Mouse (Mus musculus): ENCODE results near the gene Rem2. TPM values are rescaled to one million over a fixed set of nuclear protein-coding genes. Genes with fewer than 3 reads are reported as not detected.

Gene Rem2
- polyA plus RNA-seq, 1 experiment from 2014 or later: 0.47 TPM

DNA sequence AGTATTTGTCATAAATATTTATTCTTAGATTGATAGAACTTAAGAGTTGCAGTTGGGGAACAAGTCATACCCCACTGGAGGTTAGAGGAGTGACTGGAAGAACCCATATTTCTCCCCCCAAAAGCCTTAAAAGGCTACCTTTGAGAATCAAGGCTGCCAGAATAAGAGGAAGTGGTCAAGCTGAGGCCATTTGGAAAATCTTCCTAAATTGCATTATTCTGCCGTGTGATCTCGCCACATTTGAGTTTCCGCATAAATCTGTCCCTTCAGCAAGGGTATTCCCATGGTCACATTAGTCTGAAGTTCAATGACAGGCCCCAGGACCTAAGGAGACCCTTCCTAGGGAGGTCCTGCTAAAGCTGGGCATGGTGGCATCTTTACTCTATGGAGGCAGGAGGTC lies 33.4 kb upstream of the Rem2 start:
- Histone ChIP-seq H3K36me3 (ENCODE audit: control insufficient read depth, insufficient read depth, low read length) (peaks cover 24% of the 10 kb centered on the region), H3K4me1 (replicated peaks; ENCODE audit: control insufficient read depth, insufficient read depth) (no peaks in the 10 kb centered on the region), H3K4me2 (replicated peaks; ENCODE audit: low read depth) (no peak overlapping the region), H3K4me3 (ENCODE audit: low read depth, low read length) (no peak overlapping the region), H3K27ac (replicated peaks) (peak overlapping the region; percentile 88), H3K27me3 (ENCODE audit: control insufficient read depth, insufficient read depth, low read length) (no peaks in the 10 kb centered on the region), H3K9me3 (ENCODE audit: control insufficient read depth, low read length) (no peaks in the 10 kb centered on the region), H3K9ac (ENCODE audit: low read length) (0 out of 2 replicates have a peak overlapping the region, but pooled peaks have one; percentile 8)
- DNase-seq (ENCODE audit: low spot score) (no peak), ATAC-seq (ENCODE audit: low FRiP score, low TSS enrichment) (no peak)
- WGBS: 69% methylated on average over 3 of the region's 3 CpGs
- no peak for TF ChIP-seq CTCF (IDR thresholded peaks at IDR 0.05; ENCODE audit: low read depth)
- TF ChIP-seq EP300 (optimal IDR thresholded peaks at IDR 0.05): no peak

DNA sequence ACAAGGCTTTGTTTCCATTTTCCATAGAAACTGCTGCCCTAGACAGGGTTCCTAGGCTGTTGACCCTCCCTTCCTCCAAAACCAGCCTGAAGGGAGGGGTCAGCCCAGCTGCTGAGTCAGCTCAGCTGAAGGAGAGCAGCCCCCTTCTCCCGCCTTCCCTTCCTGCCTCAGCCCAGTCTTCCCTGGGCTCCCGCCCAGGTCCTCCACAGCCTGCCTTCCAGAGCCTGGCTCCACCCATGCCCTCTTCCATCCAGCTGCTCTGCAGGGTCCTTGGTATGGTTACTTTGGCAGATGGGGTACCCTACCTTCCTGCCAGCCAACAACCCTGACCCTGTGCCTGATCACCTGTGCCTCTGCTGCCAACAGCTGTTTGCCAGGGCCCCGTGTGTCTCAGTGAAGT lies 32.7 kb upstream of the Rem2 start:
- WGBS: 42% methylated on average over 1 of the region's 3 CpGs
- peaks cover 22% of the 10 kb centered on the region for H3K36me3 ChIP-seq (ENCODE audit: control insufficient read depth, insufficient read depth, low read length)
- no peaks in the 10 kb centered on the region for H3K4me1 ChIP-seq (replicated peaks; ENCODE audit: control insufficient read depth, insufficient read depth)
- 0 out of 2 replicates have a peak overlapping the region, but pooled peaks have one; percentile 17 for H3K4me2 ChIP-seq (replicated peaks; ENCODE audit: low read depth)
- no peaks in the 10 kb centered on the region for H3K27me3 ChIP-seq (ENCODE audit: control insufficient read depth, insufficient read depth, low read length)
- H3K9ac ChIP-seq (ENCODE audit: low read length): no peak overlapping the region
- ATAC-seq (ENCODE audit: low FRiP score, low TSS enrichment): peak; percentile 79; the same call in 1 of the 2 replicates
- peak overlapping the region; percentile 88 for H3K27ac ChIP-seq (replicated peaks)
- peak; percentile 43 for DNase-seq (ENCODE audit: low spot score)
- H3K9me3 ChIP-seq (ENCODE audit: control insufficient read depth, low read length): no peaks in the 10 kb centered on the region
- peak; percentile 59 for TF ChIP-seq EP300 (optimal IDR thresholded peaks at IDR 0.05)
- no peak for TF ChIP-seq CTCF (IDR thresholded peaks at IDR 0.05; ENCODE audit: low read depth)
- H3K4me3 ChIP-seq (ENCODE audit: low read depth, low read length): no peak overlapping the region

DNA sequence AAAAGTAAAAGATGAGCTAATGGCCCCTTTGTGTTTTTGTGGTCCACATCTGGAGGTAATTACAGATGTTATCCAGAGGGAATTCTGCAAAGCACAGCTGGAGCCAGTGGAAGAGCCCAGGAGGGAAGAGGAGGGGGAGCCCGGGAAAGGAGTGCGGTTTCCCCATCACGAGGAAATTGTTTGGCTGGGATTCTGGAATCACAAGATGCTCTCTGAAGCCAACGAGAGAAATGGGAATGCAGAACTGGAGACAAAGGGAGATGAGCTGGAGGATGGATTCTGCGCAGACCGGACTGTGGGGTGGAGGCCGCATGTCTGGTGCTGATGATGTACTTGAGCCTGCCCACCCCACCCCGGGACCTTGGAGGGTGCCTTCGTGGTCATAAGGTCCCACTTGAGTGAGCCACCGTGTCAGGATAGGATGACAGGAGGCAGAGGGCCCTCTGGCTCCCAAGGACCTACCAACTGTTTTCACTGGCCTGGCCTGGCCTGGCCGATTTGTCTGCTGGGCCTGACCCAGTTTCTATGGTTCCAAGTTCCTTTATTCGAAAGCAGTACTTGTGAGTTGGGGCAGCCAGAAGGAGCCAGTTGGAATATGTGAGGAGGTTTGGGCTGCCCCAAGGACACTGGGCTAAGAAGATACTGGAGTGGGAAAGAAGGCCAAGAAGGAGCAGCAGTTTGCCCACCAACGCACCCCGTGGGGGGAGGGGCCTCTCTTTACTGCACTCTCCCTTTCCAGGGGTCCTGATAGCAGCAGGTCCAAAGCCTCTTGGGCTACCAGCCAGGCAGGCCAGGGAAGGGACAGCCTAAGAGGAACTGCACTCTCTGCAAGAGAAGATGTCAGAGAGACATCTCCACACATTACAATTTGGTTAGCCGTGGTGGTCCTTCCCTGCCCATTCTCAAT lies 31.9 kb upstream of the Rem2 start:
- TF ChIP-seq EP300 (optimal IDR thresholded peaks at IDR 0.05) (no peak), CTCF (IDR thresholded peaks at IDR 0.05; ENCODE audit: low read depth) (no peak)
- peak; percentile 52; the same call in 1 of the 2 replicates for ATAC-seq (ENCODE audit: low FRiP score, low TSS enrichment)
- Histone ChIP-seq H3K27ac (replicated peaks) (peak overlapping the region; percentile 88), H3K27me3 (ENCODE audit: control insufficient read depth, insufficient read depth, low read length) (no peaks in the 10 kb centered on the region), H3K9me3 (ENCODE audit: control insufficient read depth, low read length) (no peaks in the 10 kb centered on the region), H3K4me1 (replicated peaks; ENCODE audit: control insufficient read depth, insufficient read depth) (no peaks in the 10 kb centered on the region), H3K4me2 (replicated peaks; ENCODE audit: low read depth) (no peak overlapping the region), H3K36me3 (ENCODE audit: control insufficient read depth, insufficient read depth, low read length) (peaks cover 20% of the 10 kb centered on the region), H3K4me3 (ENCODE audit: low read depth, low read length) (no peak overlapping the region), H3K9ac (ENCODE audit: low read length) (no peak overlapping the region)
- no peak for DNase-seq (ENCODE audit: low spot score)
- 58% methylated on average over 15 of the region's 15 CpGs for WGBS

DNA sequence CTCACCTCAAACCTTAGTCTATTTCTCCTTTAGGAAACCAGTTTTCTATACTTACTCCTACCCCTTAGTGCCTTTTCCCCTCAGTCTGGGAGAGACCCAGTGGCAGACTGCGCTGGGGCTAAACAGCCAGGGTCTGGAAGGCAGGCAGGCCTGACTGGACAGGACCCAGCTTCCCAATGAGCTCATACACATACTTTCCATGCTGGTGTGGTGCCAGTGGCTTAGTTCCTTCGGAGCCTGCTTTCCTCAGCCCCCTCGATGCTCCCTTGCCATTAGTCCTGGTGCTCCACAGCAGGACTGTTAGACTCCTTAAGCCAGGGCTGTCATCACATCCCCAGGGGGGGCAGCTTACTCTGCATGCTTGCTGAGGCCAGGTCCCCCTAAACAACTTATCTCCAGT lies 30.4 kb upstream of the Rem2 start:
- ATAC-seq (ENCODE audit: low FRiP score, low TSS enrichment) (no peak; the same call in 1 of the 2 replicates), DNase-seq (ENCODE audit: low spot score) (no peak)
- Histone ChIP-seq H3K4me1 (replicated peaks; ENCODE audit: control insufficient read depth, insufficient read depth) (no peaks in the 10 kb centered on the region), H3K27me3 (ENCODE audit: control insufficient read depth, insufficient read depth, low read length) (no peaks in the 10 kb centered on the region), H3K36me3 (ENCODE audit: control insufficient read depth, insufficient read depth, low read length) (peaks cover 5% of the 10 kb centered on the region; the same call in 1 of the 2 replicates), H3K9me3 (ENCODE audit: control insufficient read depth, low read length) (no peaks in the 10 kb centered on the region), H3K9ac (ENCODE audit: low read length) (peak overlapping the region; percentile 23; the same call in 1 of the 2 replicates), H3K4me3 (ENCODE audit: low read depth, low read length) (no peak overlapping the region), H3K4me2 (replicated peaks; ENCODE audit: low read depth) (no peak overlapping the region), H3K27ac (replicated peaks) (0 out of 2 replicates have a peak overlapping the region, but pooled peaks have one; percentile 40)
- WGBS: 34% methylated on average over 3 of the region's 3 CpGs
- TF ChIP-seq EP300 (optimal IDR thresholded peaks at IDR 0.05): no peak
- TF ChIP-seq CTCF (IDR thresholded peaks at IDR 0.05; ENCODE audit: low read depth): no peak

DNA sequence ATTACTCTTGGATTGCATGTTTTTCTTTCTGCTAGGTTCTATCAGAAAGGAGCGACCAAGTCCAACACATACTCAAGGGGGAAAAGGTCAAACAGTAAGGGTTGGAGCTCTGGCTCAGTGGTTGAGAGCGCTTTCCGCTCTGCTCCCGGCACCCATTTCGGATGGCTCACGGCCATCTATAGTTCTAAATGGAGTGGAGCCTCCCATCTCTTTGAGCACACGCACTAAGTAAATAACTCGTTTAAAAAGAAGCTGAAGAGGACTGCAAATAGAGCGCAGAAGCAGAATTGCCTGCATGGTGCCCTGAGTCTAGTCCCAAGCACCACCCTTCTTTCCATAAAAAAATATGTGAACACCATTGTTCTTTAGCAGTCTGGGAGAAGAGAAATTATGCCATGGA lies 22.3 kb upstream of the Rem2 start:
- H3K27ac ChIP-seq (replicated peaks): no peak overlapping the region
- no peaks in the 10 kb centered on the region for H3K27me3 ChIP-seq (ENCODE audit: control insufficient read depth, insufficient read depth, low read length)
- no peaks in the 10 kb centered on the region for H3K4me1 ChIP-seq (replicated peaks; ENCODE audit: control insufficient read depth, insufficient read depth)
- no peaks in the 10 kb centered on the region for H3K36me3 ChIP-seq (ENCODE audit: control insufficient read depth, insufficient read depth, low read length)
- TF ChIP-seq CTCF (IDR thresholded peaks at IDR 0.05; ENCODE audit: low read depth) (no peak), EP300 (optimal IDR thresholded peaks at IDR 0.05) (no peak)
- DNase-seq (ENCODE audit: low spot score) (no peak), ATAC-seq (ENCODE audit: low FRiP score, low TSS enrichment) (no peak)
- no peak overlapping the region for H3K4me3 ChIP-seq (ENCODE audit: low read depth, low read length)
- H3K4me2 ChIP-seq (replicated peaks; ENCODE audit: low read depth): no peak overlapping the region
- no peak overlapping the region for H3K9ac ChIP-seq (ENCODE audit: low read length)
- WGBS: 62% methylated on average over 9 of the region's 9 CpGs
- no peaks in the 10 kb centered on the region for H3K9me3 ChIP-seq (ENCODE audit: control insufficient read depth, low read length)
